36 mouse cellular contexts compared by ENCODE assay signal in genomic region chr16:60570546-60570945, GRCm38 (mm10). TPM values are rescaled to one million over a fixed set of nuclear protein-coding genes. Genes with fewer than 3 reads are reported as not detected.
"Had no signal": no experiment of that assay in that cellular context is flagged by ENCODE, and none has a peak within 500 bp of the region (broad histone marks: within the 10 kb centered on the region; RNA-seq: fewer than 3 reads in every experiment).

No protein-coding gene starts in this region.

- H3K9me3 ChIP-seq: heart, embryonic 10.5 days; heart, embryonic 12.5 days; heart, embryonic 13.5 days; heart, embryonic 15.5 days; hindbrain, embryonic 10.5 days; hindbrain, embryonic 12.5 days; hindbrain, embryonic 13.5 days; hindbrain, embryonic 15.5 days; intestine, embryonic 15.5 days; kidney, embryonic 15.5 days had no signal

- ATAC-seq: hindbrain, embryonic 16.5 days; hindbrain, postnatal 0 days; inflammation-experienced regulatory T-cells, adult 6 months; intestine, embryonic 15.5 days; intestine, embryonic 16.5 days; intestine, postnatal 0 days had no signal

- H3K4me2 ChIP-seq: heart, embryonic 11.5 days; heart, embryonic 12.5 days; heart, embryonic 13.5 days; heart, embryonic 15.5 days; hindbrain, embryonic 12.5 days; hindbrain, embryonic 13.5 days; hindbrain, embryonic 14.5 days; hindbrain, embryonic 15.5 days; intestine, embryonic 15.5 days; kidney, embryonic 15.5 days had no signal

- H3K4me3 ChIP-seq: heart, embryonic 10.5 days; heart, embryonic 12.5 days; heart, embryonic 13.5 days; heart, embryonic 15.5 days; hindbrain, embryonic 10.5 days; hindbrain, embryonic 12.5 days; hindbrain, embryonic 13.5 days; hindbrain, embryonic 15.5 days; intestine, embryonic 15.5 days; kidney, embryonic 15.5 days; layer of hippocampus, adult 2 months had no signal

- H3K27me3 ChIP-seq: heart, embryonic 12.5 days; heart, embryonic 13.5 days; heart, embryonic 15.5 days; hindbrain, embryonic 12.5 days; hindbrain, embryonic 13.5 days; hindbrain, embryonic 15.5 days; intestine, embryonic 15.5 days; kidney, embryonic 15.5 days had no signal

- H3K36me3 ChIP-seq: heart, embryonic 10.5 days; heart, embryonic 12.5 days; heart, embryonic 13.5 days; heart, embryonic 15.5 days; hindbrain, embryonic 10.5 days; hindbrain, embryonic 12.5 days; hindbrain, embryonic 13.5 days; hindbrain, embryonic 15.5 days; intestine, embryonic 15.5 days; kidney, embryonic 15.5 days had no signal

- DNase-seq: heart, postnatal 10 days; heart, postnatal 14 days; heart, postnatal 36 days; heart, postnatal 4 days; kidney, adult 18-20 months; kidney, adult 2 months; kidney, adult 8-10 months; kidney, adult 9 months; kidney, postnatal 10 days; kidney, postnatal 14 days; kidney, postnatal 25 days; kidney, postnatal 36 days; kidney, postnatal 4 days; layer of hippocampus, adult 9-11 months; layer of hippocampus, postnatal 36 days had no signal

- H3K27ac ChIP-seq: heart, embryonic 10.5 days; heart, embryonic 13.5 days; heart, embryonic 15.5 days; hindbrain, embryonic 10.5 days; hindbrain, embryonic 12.5 days; hindbrain, embryonic 13.5 days; hindbrain, embryonic 14.5 days; hindbrain, embryonic 15.5 days; hindbrain, postnatal 0 days; intestine, embryonic 15.5 days; kidney, embryonic 15.5 days; kidney, postnatal 0 days; layer of hippocampus, adult 2 months had no signal

- H3K9ac ChIP-seq: heart, embryonic 12.5 days; heart, embryonic 13.5 days; heart, embryonic 15.5 days; hindbrain, embryonic 12.5 days; hindbrain, embryonic 13.5 days; hindbrain, embryonic 14.5 days; hindbrain, embryonic 15.5 days; intestine, embryonic 15.5 days; kidney, embryonic 15.5 days had no signal

- H3K4me1 ChIP-seq: heart, embryonic 10.5 days; heart, embryonic 12.5 days; heart, embryonic 13.5 days; heart, embryonic 15.5 days; hindbrain, embryonic 10.5 days; hindbrain, embryonic 12.5 days; hindbrain, embryonic 13.5 days; hindbrain, embryonic 15.5 days; intestine, embryonic 15.5 days; kidney, embryonic 15.5 days had no signal

RNA-seq across cellular contexts. Expression of gene Epha6, which starts 34.8 kb away (rescaled TPM):
- polyA plus RNA-seq: heart, embryonic 12.5 days; heart, embryonic 13.5 days; heart, embryonic 15.5 days; heart, postnatal 0 days; inflammation-experienced regulatory T-cells, adult 6 months; large intestine, adult 2 months had no signal
